Mouse (Mus musculus): Measurements from ENCODE around the gene Lman2.
A peak's percentile ranks its signal among the peaks of the same experiment; 100 is the strongest.

The Lman2 gene

GRCm38 (mm10) chr13:55371007-55371681 lies 8.6 kb upstream of the Lman2 start:
- no peak for DNase-seq (ENCODE audit: low spot score in 2 of 2)

GRCm38 (mm10) chr13:55370234-55370633 lies 7.7 kb upstream of the Lman2 start:
- DNase-seq (ENCODE audit: low spot score in 2 of 2) = no peak

DNA sequence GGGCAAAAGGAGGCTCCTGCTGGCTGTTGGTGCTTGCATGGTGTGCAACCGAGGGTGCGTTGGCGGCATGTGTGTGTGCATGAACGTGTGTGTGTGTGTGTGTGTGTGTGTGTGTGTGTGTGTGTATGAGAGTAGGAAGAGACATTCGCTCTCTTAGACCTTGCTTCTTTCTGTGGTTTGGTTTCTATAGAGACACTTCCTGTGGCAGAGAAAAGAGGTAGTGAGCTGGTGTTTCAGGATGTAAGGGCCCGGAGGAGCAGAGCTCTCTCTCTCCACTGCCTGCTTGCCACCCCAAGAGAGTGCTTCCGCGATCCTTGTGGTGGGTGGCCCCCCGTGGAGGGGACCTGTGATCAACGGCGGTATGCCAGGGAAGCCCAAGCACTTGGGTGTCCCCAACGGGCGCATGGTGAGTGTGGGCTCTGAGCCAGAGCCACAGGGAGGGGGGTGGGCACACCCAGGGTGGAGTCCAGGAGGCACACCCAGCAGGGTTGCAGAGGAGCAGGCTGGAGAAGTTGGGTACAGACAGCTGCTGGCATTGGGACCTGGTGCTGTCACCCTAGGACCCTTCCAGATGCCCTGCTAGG lies 7.0 kb upstream of the Lman2 start, which contains the start of gene Rgs14:
Gene Rgs14, plus strand, starts transcription at position 202 of the 584 bp plus-strand sequence.
- DNase-seq (ENCODE audit: low spot score in 2 of 2) = no peak

- DNase-seq (ENCODE audit: low spot score in 2 of 2) = no peak
Observed at GRCm38 (mm10) chr13:55368401-55368800, 5.8 kb upstream of the Lman2 start.

- no peak for DNase-seq (ENCODE audit: low spot score in 2 of 2)
Observed at GRCm38 (mm10) chr13:55361974-55362452, 570 bp downstream of the Lman2 start.

DNA sequence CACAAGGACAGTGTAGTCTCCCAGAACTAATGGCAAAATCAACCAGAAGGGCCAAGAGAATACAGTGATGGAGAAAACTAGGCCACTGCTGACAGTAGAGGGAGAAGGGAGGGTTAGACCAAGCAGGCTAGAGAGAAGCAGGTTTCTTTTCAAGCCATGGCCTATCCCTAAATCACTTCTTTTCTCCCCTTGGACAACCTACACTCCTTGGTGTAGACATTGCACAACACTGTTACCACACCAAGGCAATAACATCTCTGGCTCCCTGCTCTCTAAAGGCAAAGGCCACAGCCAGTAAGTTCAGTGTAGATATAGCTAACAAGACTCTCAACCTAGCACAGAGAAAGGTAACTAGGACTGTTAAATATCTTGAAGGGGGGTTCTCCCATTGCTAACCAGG lies 1.4 kb downstream of the Lman2 start:
- DNase-seq (ENCODE audit: low spot score in 2 of 2) = no peak

- DNase-seq (ENCODE audit: low spot score in 2 of 2) = no peak
Observed at GRCm38 (mm10) chr13:55346745-55347144, 15.8 kb downstream of the Lman2 start.

DNA sequence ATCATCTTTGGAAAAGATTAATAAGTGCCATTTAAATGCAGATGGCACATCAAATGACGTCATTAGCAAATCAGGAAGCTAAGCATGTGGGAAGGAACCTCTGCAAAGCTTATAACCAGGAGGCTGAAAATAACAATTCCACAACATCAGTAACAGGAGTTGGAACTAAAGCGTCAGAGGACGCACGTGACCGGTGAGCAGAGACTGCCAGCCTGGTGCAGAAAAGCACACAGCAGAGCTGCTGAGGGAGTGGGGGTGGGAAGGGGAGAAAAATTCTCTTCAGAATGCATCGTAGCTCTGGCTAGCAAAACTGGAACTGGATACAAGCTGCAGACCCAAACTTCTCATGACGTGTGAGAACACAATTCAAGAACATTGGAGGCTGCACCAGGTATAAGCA lies 18.3 kb downstream of the Lman2 start:
- no peak for DNase-seq (ENCODE audit: low spot score in 2 of 2)

GRCm38 (mm10) chr13:55342469-55342868 lies 20.1 kb downstream of the Lman2 start:
- DNase-seq (ENCODE audit: low spot score in 2 of 2) = no peak

DNA sequence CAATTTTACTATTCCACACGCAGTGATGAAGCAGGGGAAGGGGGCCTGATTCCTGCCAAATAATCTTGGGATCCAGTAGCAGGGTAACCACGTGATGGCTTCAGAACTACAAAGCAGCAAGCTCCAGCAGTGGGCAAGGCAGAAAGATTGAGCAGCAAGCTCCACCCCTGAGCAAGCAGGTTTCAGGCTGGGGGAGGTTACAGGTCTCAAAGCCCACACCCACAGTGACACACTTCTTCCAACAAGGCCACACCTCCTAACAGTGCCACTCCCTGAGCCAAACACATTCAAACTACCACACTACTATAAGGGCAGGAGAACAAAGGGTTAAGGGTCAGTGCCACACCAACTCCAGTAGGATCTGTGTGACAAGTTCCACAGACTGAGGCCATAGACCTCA lies 23.3 kb downstream of the Lman2 start:
- DNase-seq (ENCODE audit: low spot score in 2 of 2) = no peak

GRCm38 (mm10) chr13:55338131-55339054 lies 24.2 kb downstream of the Lman2 start:
- DNase-seq (ENCODE audit: low spot score in 2 of 2) = no peak

DNA sequence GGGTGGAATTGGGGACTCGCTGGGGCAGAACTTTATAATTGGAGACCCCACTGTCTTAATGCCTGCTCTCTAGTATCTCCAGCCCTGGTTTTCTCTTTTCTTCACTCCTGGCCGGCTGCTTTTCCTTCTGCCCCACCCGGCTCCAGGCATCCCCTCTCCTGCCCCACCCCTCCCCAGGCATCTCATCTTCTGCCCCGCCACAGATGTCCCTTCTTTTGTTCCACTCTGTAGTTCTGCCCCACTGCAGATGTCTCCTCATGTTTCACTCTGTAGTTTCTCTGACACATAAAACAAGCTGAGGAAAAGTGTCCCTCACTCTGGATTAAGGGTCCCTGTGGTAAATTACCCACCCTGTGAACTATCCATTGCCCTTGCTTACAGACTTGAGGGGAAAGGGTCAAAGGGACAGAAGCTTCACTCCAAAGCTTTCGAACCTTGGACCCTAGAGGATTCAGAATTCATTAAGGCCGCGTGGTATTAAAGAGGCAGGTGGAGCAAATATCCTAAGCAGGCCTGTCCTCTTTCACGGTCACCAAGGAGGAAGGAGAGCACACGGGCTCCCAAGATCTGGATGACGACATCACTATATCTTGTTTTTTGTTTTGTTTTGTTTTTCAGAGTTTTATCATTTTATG lies 25.1 kb downstream of the Lman2 start:
- no peak for DNase-seq (ENCODE audit: low spot score in 2 of 2)

DNA sequence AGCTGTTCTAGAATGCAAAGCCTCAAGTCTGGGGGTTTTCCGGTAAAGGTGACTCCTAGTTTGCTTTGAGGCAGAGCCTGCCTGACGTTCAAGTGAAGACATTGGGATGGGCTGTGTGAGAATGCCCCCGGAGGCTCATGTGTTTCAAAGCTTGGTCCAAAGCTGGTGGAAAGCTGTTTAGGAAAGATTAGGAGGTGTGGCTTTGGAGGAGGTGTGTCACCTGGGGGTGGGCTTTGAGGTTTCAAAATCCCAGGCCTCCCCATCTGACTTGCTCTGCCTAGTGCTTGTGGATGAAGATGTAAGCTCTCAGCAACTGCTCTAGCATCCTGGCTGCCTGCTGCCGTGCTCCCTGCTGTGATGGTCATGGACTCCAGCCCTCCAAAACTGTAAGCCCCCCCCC lies 26.9 kb downstream of the Lman2 start:
- no peak for DNase-seq (ENCODE audit: low spot score in 2 of 2)

DNA sequence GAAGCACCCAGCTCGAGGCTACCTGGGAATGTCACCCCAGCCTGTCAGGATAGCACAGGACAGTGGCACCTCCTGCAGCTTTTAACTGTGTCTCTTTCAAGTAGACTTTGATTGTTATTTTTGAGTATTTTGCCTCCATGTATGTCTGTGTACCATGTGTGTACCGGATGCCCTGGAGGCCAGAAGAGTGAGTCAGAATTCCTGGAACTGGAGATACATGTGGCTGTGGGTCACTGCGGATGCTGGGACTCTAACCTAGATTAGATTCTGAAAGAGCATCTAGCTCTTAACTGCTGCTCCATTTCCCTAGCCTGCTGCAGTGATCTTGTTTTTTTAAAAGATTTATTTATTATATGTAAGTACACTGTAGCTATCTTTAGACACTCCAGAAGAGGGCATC lies 30.3 kb downstream of the Lman2 start:
- DNase-seq (ENCODE audit: low spot score in 2 of 2) = no peak

- no peak for DNase-seq (ENCODE audit: low spot score in 2 of 2)
Observed at GRCm38 (mm10) chr13:55330567-55331400, 31.8 kb downstream of the Lman2 start.

GRCm38 (mm10) chr13:55329683-55330566 lies 32.7 kb downstream of the Lman2 start, which contains the start of gene Mxd3:
Gene Mxd3 (minus strand): TSS chr13:55329823.
- DNase-seq (ENCODE audit: low spot score in 2 of 2) = peak; percentile 83 to 86

- peak in 1 of 2 experiments; percentile 49 for DNase-seq (ENCODE audit: low spot score in 2 of 2)
Observed at GRCm38 (mm10) chr13:55329109-55329682, 33.4 kb downstream of the Lman2 start.

DNA sequence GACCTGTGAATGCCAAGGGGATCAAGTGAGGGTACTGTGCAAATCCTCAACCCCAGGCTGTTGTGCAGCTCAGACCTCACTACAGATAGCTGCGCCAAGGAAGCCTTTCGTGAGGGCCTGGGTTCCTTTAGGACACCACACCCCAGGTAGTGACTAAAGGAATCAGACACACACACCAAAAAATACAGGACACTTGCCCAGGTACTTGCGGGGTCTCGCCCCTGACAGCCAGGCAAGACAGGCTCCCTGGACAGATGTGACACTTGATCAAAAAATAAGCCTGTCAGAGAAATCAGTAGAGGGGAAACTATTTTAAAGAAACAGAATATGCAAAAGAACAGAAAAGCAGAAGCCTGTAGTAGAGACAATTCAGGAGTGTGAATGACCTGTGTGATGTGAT lies 33.9 kb downstream of the Lman2 start:
- DNase-seq (ENCODE audit: low spot score in 2 of 2) = no peak

DNA sequence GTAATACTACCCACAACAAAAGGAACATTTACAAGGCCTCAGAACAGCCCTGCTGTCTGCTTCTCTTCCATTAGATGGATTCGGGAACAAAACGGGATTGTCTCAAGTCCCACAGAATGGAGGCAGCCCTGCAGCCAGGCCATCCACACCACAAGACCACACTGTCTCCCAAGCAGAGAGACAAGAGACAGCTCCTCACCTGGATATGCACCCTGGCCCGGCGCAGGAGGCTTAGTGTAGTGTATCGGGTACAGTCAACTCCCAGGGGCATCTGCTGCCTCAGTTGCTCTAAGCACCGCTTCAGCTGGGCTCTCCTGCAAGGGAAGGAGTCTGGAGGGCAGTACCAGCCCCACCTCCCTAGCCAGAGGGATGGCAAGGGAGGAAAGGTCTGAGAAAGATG lies 34.4 kb downstream of the Lman2 start:
- no peak for DNase-seq (ENCODE audit: low spot score in 2 of 2)

DNA sequence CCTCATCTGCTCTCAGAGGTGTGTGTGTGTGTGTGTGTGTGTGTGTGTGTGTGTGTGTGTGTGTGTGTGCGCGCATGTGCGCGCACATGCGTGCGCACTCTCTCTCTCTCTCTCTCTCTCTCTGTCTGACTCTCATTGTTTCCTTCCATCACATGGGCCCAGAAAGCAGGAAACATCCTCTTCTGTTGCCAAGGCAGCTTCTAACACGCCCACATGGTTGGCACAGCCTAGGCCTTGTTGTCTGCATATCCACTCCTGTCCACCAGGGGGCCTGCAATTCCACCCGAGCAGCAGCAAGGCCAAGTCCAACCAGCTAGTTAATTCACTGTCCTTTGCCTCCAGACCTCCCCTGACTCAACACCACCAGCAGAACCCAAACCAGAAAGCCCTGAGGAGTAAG lies 35.0 kb downstream of the Lman2 start:
- peak; percentile 76 to 82 for DNase-seq (ENCODE audit: low spot score in 2 of 2)
